Mouse (Mus musculus) regulatory T cell (primary cell): Measurements from ENCODE around the gene Klf17.
"Not testable (repeated sequence)": the region's sequence is repeated elsewhere in the genome, so short reads cannot be mapped to it uniquely, and the experiment has no call there.

Experiments
- in situ Hi-C: fragments of 300-600 bp; cut with MboI, MseI; formaldehyde crosslinking; loops from one replicate; pipeline ENCODE4 v1.15.1; 2025; ENCODE audit warnings: high pct_unique_total_duplicates

Klf17 gene

DNA sequence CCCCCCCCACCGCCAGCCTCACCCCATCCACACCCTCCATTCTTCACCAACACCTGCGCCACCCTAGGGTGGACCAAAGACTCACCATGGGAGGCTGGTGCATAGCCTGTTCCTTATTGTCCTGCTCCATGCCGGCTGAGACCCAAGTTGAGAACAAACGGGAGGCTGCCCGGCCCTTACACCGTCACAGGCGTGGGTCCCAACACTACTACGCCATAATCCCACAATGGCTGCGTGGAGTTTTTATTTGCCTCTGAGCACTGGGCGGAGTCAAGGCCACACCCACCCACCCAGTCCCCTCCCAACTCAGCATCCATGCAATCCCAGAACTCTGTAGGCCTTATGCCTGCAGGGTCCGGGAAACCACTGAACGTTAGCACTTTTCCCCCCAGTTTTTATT lies at the start of gene Klf17:
Klf17 (minus strand) TSS at position 233 of the 400 bp plus-strand sequence.
- in situ Hi-C loops, result no loop called here

DNA sequence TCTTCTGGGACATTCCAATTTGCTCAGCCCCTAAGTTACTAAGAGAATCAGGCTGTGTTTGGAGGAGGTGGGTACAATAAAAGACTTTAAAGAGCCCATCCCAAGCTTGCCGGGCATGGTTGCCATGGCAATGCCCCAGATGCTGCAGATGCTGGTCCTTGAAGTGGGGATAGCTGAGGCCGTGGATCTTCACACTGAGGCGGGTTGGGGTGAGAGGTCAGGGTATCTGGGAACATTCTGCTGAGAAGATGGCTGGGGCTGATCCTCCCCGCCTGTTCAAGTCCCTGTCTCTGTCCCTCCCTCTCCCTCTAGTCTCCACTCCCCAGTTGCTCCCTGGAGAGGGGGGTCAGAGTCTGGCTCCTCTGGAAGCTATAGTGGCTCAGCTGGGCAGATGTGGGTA lies 48.9 kb upstream of the Klf17 start:
- in situ Hi-C loops, result no loop called here

DNA sequence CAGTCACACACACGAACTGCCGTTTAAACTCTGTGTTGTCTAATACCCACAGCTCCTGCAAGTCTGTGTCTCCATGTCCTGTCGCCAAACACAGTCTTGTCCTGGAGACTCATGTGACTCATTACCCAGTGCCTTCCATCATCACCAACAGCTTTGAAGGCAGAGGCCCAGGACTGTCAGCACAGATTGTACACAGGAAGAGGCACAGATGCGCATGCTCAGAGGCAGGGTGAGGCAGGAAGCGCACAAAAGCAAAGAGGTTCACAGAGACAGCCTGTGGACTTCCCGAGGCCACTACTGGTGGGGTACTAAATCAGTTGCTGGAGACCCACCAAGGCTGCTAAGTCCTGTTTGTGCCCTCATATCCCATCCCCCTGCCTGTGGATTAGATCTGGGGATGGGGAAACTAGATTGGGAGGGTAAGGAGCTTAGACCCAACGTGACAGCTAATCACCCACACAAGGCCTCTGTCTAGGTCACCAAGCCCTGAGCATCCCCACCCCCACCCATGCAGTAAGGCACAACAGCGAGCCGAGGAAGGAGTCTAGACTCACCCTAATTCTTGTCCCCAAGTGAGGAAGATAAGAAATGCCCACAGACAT lies 48.2 kb upstream of the Klf17 start:
- in situ Hi-C loops, result no loop called here

DNA sequence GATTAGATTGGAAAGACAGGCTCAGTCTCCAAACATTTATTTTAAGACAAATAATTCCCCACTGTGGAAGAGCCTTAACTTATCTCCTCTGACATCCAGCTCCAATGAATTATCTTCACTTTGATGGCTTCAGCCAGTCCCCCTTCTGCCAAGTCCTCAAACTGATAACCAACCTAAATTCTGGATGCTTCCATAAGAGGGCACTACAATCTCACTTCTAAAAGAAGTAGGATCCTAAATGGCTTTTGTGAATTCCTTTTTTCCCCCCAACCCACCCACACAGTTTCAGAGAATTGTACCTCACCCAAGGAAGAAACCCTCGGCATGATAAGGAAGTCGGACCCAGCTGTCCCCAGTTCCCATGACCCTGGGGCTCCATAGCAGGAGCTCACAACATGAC lies 45.5 kb upstream of the Klf17 start:
- in situ Hi-C loops, result no loop called here

DNA sequence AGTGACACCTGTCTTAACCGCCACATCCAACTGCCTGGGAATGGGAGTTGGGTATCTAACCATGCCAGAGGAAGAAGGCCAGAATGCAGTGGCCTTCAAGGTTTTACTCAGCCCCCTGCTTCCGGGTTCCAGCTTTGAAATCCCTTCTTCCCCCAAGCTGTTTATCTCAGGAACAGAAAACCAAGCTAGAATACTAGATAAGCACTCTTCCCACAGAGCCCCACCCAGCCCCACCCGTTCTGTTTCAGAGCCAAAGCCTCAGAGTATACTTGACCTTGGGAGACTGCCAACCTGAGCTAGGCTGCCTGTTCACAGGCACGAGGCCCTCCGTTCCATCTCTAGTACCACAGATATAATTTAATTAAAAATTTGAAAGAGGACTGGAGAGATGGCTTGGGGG lies 41.5 kb upstream of the Klf17 start:
- in situ Hi-C loops, result no loop called here

DNA sequence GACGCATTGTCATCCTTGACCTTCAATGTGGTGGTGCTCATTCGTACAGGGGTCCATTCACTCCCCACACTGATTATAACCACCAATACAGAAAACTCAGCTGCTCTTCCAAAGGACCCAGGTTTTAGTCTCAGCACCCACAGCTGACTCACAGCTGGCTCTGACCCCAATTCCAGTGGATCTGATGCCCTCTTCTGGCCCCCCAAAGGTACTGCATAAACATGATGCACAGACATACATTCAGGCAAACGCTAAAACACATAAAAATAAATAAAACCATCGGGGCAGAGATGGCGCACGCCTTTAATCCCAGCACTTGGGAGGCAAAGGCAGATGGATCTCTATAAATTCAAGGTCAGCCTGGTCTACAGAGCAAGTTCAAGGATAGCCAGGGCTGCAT lies 34.5 kb upstream of the Klf17 start:
- in situ Hi-C loops, result loop anchor here (10.0 kb wide), 1 partner anchor 1015 kb away; no protein-coding TSS in a partner anchor

DNA sequence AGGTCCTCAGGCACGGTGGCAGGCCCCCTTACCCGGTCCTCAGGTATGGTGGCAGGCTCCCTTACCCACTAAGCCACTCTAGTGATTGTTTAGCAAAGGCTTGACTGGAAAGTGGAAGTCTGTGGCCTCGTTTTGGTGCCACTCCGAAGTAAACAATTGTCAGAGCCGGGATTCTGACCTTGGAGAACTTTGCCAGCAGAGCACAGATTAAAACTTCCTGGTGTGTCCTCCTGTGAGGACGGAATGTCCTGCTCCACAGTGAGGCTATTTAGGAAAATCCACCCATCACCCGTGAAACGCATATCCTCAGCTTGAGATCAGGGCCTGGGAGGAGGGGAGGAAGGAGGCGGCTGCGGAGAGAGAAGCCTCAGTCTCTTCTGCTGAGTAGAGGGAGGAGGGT lies 22.9 kb upstream of the Klf17 start:
- in situ Hi-C loops, result no loop called here

DNA sequence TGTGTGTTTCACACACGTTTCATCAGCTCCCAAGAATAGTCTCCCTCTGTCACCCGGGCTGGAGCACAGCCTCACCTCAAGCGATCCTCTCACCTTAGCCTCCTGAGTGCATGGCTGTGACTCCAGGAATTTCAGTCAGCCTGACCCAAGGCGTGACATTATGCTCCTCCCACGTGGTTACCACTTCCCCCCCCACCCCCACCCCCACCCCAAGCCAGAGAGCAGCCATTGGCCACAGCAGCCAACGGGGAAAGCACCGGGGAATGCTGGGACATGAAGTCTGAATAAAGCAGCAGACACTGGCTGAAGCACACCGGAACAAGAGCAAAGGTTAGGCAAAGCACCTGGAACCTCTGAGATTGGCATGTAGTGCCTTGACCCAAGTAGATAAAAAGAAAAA lies 21.5 kb upstream of the Klf17 start:
- in situ Hi-C loops, result no loop called here

DNA sequence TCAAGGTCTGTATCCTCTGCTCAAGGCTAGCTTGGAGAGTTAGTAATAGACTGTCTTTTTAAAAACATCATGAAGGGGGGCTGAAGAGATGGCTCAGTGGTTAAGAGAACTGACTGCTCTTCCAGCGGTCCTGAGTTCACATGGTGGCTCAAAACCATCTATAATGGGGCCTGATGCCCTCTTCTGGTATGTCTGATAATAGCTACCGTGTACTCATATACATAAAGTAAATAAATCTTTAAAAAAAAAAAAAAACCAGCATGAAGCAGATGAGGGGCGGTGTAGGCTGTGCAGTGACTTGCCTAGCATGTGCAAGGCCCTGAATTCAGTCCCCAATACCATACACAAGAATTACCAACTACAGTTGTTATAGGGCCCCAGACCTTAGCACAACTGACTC lies 17.5 kb upstream of the Klf17 start:
- in situ Hi-C loops, result no loop called here

DNA sequence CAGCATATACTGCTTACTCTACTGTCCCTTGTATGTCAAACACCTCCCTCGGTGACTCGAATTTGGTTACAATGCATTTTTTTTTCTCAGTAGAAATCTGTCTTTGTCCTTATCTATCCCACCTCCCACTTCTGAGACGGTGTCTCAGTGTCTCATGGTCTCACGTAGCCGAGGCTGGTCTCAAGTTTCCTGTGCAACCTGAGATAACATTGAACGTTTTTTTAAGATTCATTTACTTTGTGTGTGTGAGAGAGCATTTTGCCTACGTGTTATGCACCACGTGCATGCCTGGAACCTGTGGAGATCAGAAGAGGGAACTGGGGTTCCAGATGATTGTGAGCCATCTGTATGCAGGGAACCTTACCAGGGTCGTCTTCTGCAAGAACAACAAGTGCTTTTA lies 7.5 kb upstream of the Klf17 start:
- in situ Hi-C loops, result loop anchor here (5.0 kb wide), 1 partner anchor 66 kb away; no protein-coding TSS in a partner anchor

DNA sequence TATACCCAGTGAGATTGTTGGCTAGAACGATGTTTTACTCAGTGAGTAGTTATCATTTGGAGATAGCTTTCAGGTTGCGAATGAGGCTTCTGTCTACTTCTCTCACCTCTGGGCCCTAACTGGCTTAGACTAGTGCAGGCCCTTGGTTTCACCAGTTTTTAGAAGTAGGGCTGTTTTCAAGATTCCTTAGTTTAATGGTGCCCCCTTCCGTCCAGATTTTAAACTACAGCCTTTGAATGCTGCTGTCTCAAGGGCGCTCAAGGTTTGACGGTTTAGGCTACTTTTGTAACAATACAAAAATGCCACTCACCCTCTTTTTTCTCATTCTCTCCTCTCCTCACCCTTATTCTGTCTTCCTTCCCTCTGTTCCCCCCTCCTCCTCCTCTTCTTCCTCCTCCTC lies 5.5 kb upstream of the Klf17 start:
- in situ Hi-C loops, result loop anchor here (5.0 kb wide), 1 partner anchor 64 kb away; no protein-coding TSS in a partner anchor

DNA sequence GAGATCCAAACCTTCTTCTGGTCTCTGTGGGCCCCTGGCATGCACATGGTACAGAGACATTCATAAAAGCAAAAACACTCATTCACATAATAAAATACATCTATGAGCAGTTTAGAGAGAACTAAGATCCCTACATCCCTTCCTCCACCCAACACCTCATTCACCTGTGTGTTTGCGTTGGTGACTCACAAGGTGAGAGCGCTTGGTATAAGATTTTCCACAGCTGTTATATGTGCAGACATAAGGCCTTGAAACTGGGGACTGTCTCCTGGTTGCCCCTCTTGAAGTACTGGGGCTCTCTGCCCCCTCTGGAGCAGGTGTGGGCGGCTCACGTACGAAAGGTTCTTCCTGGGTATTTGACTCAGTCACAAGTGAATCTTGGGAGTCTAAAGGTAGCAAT lies 5.3 kb downstream of the Klf17 start:
- in situ Hi-C loops, result no loop called here

DNA sequence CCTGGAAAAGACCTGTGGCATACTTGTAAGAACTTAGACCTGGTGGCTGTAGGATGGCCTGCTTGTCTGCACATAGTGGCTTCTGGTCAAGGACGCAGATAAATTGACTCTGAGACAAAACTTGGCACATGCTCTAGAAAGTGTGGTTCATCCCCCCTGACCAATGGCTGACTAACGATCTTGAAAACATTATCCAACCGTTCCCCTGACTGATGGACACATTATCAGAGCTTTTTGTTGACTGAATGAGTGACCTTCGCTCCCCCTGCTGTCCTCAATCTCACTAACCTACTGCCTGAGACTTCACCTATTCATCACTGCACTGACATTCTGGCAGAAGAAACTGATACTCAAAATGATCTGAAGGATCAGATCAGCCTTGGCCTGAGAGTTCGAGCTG lies 13.0 kb downstream of the Klf17 start:
- in situ Hi-C loops, result not testable (repeated sequence)

DNA sequence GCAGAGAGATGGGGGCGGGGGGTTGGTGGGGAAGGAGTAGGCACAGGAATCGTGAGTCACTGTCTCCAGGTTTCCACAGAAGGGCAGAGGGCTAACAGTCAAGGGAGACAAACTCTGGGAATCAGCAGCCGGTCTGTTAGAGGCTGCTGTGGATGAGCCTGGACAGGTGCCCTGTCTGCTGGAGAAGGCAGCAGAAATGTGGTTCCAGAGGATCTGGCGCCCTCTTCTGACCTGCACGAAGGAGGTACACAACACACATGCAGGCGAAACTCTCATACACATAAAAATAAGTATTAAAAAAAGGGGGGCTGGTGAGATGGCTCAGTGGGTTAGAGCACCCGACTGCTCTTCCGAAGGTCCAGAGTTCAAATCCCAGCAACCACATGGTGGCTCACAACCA lies 27.9 kb downstream of the Klf17 start:
- in situ Hi-C loops, result no loop called here

DNA sequence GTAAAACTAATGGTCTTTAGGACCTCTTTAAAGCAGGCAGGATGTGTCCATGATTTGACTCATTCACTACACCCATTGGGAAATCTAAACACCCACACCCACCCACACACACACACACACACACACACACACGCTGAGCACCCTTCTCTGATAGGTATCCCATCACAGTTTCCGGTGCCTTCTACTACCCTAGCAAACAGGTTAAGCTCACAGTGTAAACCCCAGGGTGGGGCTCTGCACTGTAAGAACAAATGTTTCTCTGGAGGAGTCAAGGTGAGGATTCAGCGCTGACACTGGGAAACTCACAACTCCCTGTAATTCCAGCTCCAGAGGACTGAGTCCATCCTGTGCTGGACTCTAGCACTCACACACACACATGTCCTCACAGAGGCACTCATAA lies 33.5 kb downstream of the Klf17 start:
- in situ Hi-C loops, result no loop called here

DNA sequence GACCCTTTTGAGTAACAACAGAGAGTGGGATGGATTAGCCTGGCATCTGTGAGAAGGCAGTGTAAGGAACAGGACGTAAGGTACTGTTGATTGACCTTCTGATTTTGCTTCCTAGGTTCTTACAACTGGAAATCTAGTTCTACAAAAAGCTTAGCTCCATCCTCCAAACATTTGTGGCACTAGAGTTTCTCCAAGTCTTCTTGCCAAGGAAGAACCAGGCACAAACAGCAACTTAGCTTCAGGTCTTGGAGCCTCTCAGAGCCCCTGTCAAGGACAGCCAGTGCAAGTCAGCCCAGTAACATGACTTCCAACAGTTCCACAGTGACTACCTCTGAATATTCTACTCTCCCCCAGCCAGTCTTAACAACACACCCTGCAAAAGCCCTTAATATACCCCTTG lies 41.3 kb downstream of the Klf17 start, which contains the start of gene Gm12845:
Gm12845 (plus strand) TSS at position 301 of the 400 bp plus-strand sequence.
- in situ Hi-C loops, result no loop called here

DNA sequence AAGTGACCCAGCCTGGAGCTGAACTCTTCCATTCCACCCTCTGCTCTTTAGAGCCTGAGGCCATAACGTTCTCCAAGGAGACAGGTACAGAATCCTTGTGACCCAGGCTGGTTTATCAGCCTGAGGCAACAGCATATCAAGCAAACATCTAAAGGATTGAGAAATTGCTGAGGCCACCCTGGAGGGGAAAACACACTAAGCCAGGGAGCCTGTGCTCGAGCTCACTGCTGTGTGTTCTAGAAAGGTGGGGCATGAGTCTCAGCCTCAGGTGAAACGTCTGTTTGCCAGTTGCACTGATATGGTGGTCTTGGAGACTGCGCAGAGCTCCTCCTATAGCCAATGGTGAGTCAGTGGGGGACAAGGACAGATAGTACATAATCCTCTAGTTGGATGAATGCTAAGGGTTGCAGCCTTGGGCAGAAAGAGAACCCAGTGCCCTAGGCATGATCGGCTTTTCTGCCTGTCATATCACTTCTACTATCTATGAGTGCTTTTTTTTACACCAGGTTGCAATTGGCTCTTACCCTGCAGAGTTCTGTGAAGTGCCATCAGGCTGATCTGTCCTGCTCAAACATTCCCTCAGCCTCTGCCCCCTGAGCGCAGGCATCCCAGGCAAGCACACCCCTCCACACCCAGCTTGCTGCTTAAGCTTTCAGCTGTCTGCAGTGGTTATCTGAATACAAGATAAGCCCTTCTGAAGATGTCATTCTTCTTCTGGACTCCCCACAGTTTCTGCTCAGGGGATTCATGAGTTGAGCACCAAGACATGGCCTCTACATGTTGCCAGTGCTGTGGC lies 51.9 kb downstream of the Klf17 start:
- in situ Hi-C loops, result no loop called here

DNA sequence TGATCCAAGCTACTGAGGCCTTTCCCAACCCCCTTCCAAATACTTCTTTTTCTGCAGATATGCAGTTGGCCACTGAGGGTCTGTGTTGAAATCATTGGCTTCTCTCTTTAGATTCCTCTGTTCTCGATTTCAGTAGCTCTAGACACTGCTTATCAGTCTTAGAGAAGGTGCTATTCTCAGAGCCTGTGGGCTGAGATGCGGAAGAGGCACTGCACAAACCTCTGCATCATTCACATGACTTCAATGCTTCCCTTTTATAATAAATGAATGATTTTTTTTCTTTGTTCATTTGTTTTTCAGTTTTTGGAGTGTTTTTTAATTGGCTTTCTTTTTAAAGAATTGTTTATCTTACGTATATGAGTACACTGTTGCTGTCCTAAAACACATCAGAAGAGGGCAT lies 53.1 kb downstream of the Klf17 start:
- in situ Hi-C loops, result no loop called here

DNA sequence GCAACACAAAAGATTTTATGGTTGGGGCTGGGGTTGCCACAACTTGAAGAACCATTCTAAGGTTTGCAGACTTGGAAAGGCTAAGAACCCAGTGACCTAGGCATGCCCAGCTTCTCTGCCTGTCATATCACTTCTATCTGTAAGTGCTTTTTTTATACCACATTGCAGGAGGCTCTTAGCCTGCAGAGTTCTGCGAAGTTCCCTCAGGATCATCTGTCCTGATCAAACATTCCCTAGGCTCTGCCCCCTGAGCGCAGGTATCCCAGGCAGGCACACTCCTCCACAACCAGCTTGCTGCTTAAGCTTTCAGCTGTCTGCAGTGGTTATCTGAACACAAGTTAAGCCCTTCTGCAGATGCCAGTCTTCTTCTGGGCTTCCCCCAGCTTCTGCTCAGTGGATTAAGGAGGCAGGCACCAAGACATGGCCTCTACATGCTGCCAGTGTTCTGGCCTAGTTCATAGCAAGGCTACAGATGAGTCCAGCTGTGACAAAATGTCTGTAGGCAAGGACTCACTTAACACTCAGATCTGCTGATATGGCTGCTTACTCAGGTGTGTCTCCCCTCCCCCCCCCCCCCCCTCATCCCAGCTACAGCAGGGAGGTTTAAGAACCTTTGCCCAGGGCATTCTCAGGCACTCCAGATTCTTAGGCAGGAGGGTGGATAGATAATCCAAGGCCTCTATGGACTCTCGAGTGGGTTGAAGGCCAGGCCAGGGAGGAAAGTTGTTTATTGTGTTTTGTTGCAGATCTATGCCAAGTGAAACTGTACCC lies 56.5 kb downstream of the Klf17 start:
- in situ Hi-C loops, result loop anchor here (5.0 to 10.0 kb wide), 2 partner anchors 63 to 356 kb away; no protein-coding TSS in a partner anchor
